Mouse (Mus musculus) midbrain, embryonic 11.5 days (tissue): ENCODE results near the gene Foxa1. TPM values are rescaled to one million over a fixed set of nuclear protein-coding genes. Genes with fewer than 3 reads are reported as not detected.

Experiments
- ATAC-seq: fragments of 200-750 bp; cut with Nextera tagmentation; 2 replicates; pipeline ENCODE4 v1.8.0; 2017; ENCODE audit warnings: moderate TSS enrichment, moderate library complexity; ENCODE audit not compliant: low FRiP score
- DNase-seq: peaks from one replicate; pipeline ENCODE4 v3.0.0; 2015; ENCODE audit warnings: low spot score; ENCODE audit errors: missing footprints
- H3K27ac ChIP-seq: fragments of 300-500 bp; sonication (generic); 2 replicates; pipeline ENCODE4 v1.5.1; 2014; ENCODE audit warnings: low read depth, low read length
- H3K27me3 ChIP-seq: fragments of 300-500 bp; sonication (generic); 2 replicates; pipeline ENCODE4 v1.6.1; 2014; ENCODE audit warnings: mild to moderate bottlenecking, low read length, moderate library complexity, mixed read lengths; ENCODE audit not compliant: control insufficient read depth, insufficient read depth
- H3K36me3 ChIP-seq: fragments of 300-500 bp; sonication (generic); 2 replicates; pipeline ENCODE4 v1.6.1; 2014; ENCODE audit warnings: mild to moderate bottlenecking, low read length, moderate library complexity, mixed read lengths; ENCODE audit not compliant: control insufficient read depth, insufficient read depth
- H3K4me1 ChIP-seq: fragments of 300-500 bp; sonication (generic); 2 replicates; pipeline ENCODE4 v1.6.1; 2014; ENCODE audit warnings: low read length; ENCODE audit not compliant: control insufficient read depth, insufficient read depth
- H3K4me2 ChIP-seq: fragments of 300-500 bp; sonication (generic); 2 replicates; pipeline ENCODE4 v1.6.1; 2014; ENCODE audit warnings: mild to moderate bottlenecking, moderate library complexity
- H3K4me3 ChIP-seq: fragments of 300-500 bp; sonication (generic); 2 replicates; pipeline ENCODE4 v1.5.1; 2014; ENCODE audit warnings: low read depth, low read length
- H3K9ac ChIP-seq: fragments of 300-500 bp; sonication (generic); 2 replicates; pipeline ENCODE4 v1.6.1; 2014; ENCODE audit warnings: low read length
- H3K9me3 ChIP-seq: fragments of 300-500 bp; sonication (generic); 2 replicates; pipeline ENCODE4 v1.6.1; 2016; ENCODE audit warnings: low read length; ENCODE audit not compliant: control insufficient read depth
- WGBS: fragments of 180-500 bp; shearing (Covaris S2); extraction: QIAGEN DNeasy Blood & Tissue Kit; methylation state at CpG from one replicate; pipeline ENCODE4 v1.1.7; 2014; 5-methylcytosine and 5-hydroxymethylcytosine counted together
- polyA plus RNA-seq: library from polyadenylated mRNA; unstranded; fragments of >200 nt; fragmentation: Nextera tagmentation; extraction: Ambion mirVana; gene quantifications from 2 replicates; pipeline ENCODE4 v1.2.1, GENCODE M21; 2014

Gene Foxa1
- polyA plus RNA-seq, 1 experiment from 2014 or later = 10.5 TPM

DNA sequence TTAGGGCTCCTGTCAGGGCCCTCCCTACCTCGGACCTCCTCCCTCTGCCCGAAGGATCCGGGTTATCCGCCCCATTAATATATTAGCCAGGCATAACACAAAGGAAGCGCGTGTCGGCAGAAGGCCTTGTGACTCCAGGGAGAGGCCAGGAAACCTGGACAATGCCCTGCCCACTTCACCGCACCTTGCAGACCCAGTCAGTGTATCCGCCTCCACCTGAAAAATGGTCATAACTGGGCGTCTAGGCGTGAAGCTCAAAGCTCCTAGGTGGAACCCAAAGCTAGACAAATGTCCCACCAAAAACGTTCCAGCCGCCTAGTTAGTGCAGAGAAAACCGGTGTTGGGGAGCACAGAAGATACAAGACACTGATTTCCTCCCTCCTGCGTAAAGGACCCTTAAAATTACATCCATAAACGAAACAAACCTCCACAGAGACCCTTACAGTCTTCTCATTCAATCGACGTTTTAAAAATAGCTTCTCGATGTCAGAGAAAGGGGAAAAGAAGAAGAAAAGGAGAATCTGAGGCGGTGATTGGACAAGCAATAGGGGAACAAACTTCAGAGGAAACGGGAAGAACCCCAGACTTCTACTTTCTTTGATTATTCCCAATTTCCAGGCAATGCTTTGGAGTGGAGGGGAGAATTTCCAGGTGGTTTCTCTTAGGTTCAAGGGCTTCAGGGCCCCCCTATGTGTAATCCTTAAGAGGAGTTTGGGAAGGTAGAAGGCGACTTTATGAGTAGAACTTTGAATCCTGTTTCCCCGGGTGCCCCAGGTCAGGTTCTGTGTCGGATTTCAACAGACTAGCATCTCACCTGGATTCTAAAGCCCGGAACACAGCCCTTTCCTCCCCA is 10.4 kb downstream of the Foxa1 start:
- 0 out of 2 replicates have a peak overlapping the region, but pooled peaks have one; percentile 11 for H3K4me3 ChIP-seq
- peak overlapping the region; percentile 53; the same call in 1 of the 2 replicates for H3K4me2 ChIP-seq
- DNase-seq (peak; percentile 96), ATAC-seq (no peak)
- peaks cover 22% of the 10 kb centered on the region for H3K4me1 ChIP-seq
- 2% methylated on average over 25 of the region's 25 CpGs for WGBS
- H3K27me3 ChIP-seq = peaks cover 72% of the 10 kb centered on the region
- no peaks in the 10 kb centered on the region for H3K36me3 ChIP-seq
- H3K27ac ChIP-seq = peak overlapping the region; percentile 84
- no peaks in the 10 kb centered on the region for H3K9me3 ChIP-seq
- peak overlapping the region; percentile 54; the same call in 1 of the 2 replicates for H3K9ac ChIP-seq

DNA sequence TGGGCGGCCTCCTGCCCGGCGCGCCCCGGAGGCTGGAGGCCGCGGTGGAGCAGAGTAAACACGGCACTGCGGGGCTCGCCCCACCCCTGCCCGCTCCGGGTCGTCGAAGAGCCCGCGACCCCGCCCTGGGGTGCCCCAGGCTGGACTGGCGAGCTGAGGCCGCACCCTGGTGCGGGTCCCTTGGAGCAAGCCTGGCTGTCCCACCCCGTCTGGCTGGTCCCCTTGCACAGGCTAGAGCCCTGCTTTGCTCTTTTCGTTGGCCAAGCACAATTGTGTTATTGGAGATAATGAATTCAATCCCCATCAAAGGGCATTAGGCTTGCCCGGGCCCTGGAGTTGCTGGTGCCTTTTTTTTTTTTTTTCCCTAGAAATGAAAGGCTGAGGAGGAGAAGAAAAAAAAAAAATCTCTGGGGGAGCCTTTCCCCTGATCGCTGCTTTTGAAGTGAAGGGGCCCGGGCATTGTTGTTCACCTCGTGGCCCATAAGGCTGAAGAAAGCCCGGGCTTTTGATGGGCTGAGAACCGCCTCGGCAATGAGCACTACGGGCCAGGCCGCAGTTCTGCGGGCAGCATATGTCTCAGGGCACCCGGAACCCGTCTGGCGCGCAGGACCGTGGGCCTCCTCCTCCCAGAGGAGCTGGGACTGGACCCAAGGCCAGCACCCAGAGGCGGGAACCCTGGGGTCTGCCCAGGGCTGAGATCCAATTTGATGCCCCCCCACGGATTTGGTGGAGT is 11.7 kb downstream of the Foxa1 start:
- ATAC-seq (peak; percentile 89), DNase-seq (peak; percentile 96)
- H3K9ac ChIP-seq = peak overlapping the region; percentile 54; the same call in 1 of the 2 replicates
- peak overlapping the region; percentile 27 for H3K4me3 ChIP-seq
- no peaks in the 10 kb centered on the region for H3K36me3 ChIP-seq
- H3K4me2 ChIP-seq = peak overlapping the region; percentile 53
- WGBS = under 1% methylated on average over 39 of the region's 39 CpGs
- H3K27ac ChIP-seq = peak overlapping the region; percentile 84
- H3K27me3 ChIP-seq = peaks cover 66% of the 10 kb centered on the region
- H3K4me1 ChIP-seq = peaks cover 30% of the 10 kb centered on the region
- no peaks in the 10 kb centered on the region for H3K9me3 ChIP-seq

DNA sequence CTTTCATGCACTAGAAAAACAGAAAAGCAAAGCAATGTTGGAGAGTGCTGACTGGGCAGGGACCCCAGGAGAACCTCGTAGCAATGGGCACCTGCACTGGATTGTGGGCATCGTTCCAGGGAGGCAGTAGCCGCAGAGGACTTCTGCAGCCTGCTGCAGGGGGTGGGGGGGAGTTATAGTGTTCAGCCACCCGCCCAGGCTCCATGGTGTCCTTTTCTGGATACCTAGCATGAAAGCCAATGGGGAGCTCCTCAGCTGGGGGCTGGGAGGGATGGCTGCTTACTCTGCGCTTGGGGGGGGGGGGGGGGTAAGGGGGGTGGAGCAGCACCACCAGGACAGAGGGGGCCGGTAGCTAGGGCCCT is 12.2 kb downstream of the Foxa1 start:
- Histone ChIP-seq H3K9ac (peak overlapping the region; percentile 44; the same call in 1 of the 2 replicates), H3K9me3 (no peaks in the 10 kb centered on the region), H3K4me2 (peak overlapping the region; percentile 53), H3K36me3 (no peaks in the 10 kb centered on the region), H3K27me3 (peaks cover 63% of the 10 kb centered on the region), H3K27ac (peak overlapping the region; percentile 84), H3K4me1 (peaks cover 30% of the 10 kb centered on the region), H3K4me3 (peak overlapping the region; percentile 27)
- DNase-seq (peak; percentile 90), ATAC-seq (no peak)
- WGBS = under 1% methylated on average over 6 of the region's 6 CpGs

DNA sequence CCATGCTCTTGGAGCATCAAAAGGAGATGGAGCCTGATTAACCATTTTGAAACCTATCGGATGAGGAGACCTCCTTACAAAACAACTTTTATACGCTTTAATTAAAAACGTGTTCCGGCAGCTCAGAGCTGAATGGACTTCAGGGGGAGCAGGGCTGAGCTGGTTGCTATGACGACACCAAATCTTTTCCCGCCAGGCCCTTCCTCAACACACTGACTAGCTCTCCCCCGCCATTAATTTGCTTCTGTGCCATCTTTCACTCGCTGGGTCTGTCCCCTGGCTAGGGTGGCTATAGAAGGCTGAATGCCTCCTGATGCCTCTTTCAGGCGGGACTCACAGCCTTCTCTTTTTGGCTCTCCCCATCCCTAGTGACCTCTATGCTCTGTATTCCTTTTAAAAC is 16.2 kb downstream of the Foxa1 start:
- ATAC-seq (peak; percentile 53), DNase-seq (peak; percentile 96)
- no peaks in the 10 kb centered on the region for H3K36me3 ChIP-seq
- 3% methylated on average over 9 of the region's 9 CpGs for WGBS
- H3K27me3 ChIP-seq = peaks cover 57% of the 10 kb centered on the region
- peaks cover 19% of the 10 kb centered on the region for H3K4me1 ChIP-seq
- H3K27ac ChIP-seq = no peak overlapping the region
- H3K9ac ChIP-seq = no peak overlapping the region
- H3K4me3 ChIP-seq = no peak overlapping the region
- H3K9me3 ChIP-seq = no peaks in the 10 kb centered on the region
- no peak overlapping the region for H3K4me2 ChIP-seq

GRCm38 (mm10) chr12:57528335-57528734 is 18.4 kb downstream of the Foxa1 start:
- Histone ChIP-seq H3K4me1 (peaks cover 8% of the 10 kb centered on the region; the same call in 1 of the 2 replicates), H3K27ac (no peak overlapping the region), H3K9ac (no peak overlapping the region), H3K4me3 (no peak overlapping the region), H3K9me3 (no peaks in the 10 kb centered on the region), H3K36me3 (no peaks in the 10 kb centered on the region), H3K27me3 (peaks cover 40% of the 10 kb centered on the region), H3K4me2 (no peak overlapping the region)
- DNase-seq = peak; percentile 81
- WGBS = 89% methylated on average over 4 of the region's 4 CpGs
- no peak for ATAC-seq

GRCm38 (mm10) chr12:57515702-57516377 is 30.9 kb downstream of the Foxa1 start:
- DNase-seq (peak; percentile 81), ATAC-seq (no peak)
- Histone ChIP-seq H3K4me3 (no peak overlapping the region), H3K4me1 (no peaks in the 10 kb centered on the region), H3K27ac (no peak overlapping the region), H3K9me3 (no peaks in the 10 kb centered on the region), H3K9ac (no peak overlapping the region), H3K4me2 (no peak overlapping the region), H3K36me3 (no peaks in the 10 kb centered on the region), H3K27me3 (no peaks in the 10 kb centered on the region; the same call in 1 of the 2 replicates)
- WGBS = 43% methylated on average over 12 of the region's 12 CpGs

GRCm38 (mm10) chr12:57514552-57514951 is 32.2 kb downstream of the Foxa1 start:
- Histone ChIP-seq H3K4me2 (no peak overlapping the region), H3K9me3 (no peaks in the 10 kb centered on the region), H3K27me3 (no peaks in the 10 kb centered on the region), H3K36me3 (no peaks in the 10 kb centered on the region), H3K27ac (no peak overlapping the region), H3K4me3 (no peak overlapping the region), H3K9ac (no peak overlapping the region), H3K4me1 (no peaks in the 10 kb centered on the region)
- 53% methylated on average over 1 of the region's 1 CpGs for WGBS
- ATAC-seq (no peak), DNase-seq (peak; percentile 81)

DNA sequence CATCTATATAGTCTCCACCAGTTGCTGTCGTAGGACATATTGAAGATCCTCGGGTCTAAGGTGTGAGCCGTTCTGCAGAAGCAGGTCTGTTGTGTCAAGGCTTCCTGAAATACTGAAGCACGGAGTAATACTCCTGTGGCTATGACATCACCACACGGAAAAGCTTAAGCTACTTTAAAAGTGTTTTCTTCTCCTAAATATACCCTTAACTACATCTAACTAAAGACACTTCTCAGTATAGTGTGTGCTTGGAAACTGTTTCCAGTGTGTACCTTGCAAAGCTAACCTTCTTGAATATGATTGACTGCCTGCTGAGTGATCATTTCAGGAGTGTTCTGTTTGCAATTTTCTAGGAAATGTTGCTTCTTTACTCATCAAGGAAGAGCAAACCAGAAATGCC is 35.2 kb downstream of the Foxa1 start:
- ATAC-seq = no peak
- Histone ChIP-seq H3K4me2 (no peak overlapping the region), H3K36me3 (no peaks in the 10 kb centered on the region), H3K4me1 (0 out of 2 replicates have a peak, but pooled peaks cover 4% of the 10 kb centered on the region), H3K27me3 (no peaks in the 10 kb centered on the region), H3K9me3 (no peaks in the 10 kb centered on the region), H3K27ac (no peak overlapping the region), H3K4me3 (no peak overlapping the region), H3K9ac (no peak overlapping the region)
- peak; percentile 75 for DNase-seq
- WGBS = 89% methylated on average over 5 of the region's 5 CpGs
